Mouse (Mus musculus): Measurements from ENCODE around the gene Rita1.

- TF ChIP-seq CTCF (IDR thresholded peaks at IDR 0.05; ENCODE audit: extremely low read depth, insufficient read depth, insufficient read length, insufficient replicate concordance) (no peak), POLR2A (IDR thresholded peaks at IDR 0.05; ENCODE audit: low read depth, low read length) (no peak)
These were observed 16.2 kb upstream of the Rita1 start for GRCm38 (mm10) chr5:120628624-120629023.
